Mouse (Mus musculus) gastrocnemius, postnatal 4 days (tissue): ENCODE data around the gene Psmf1. TPM values are rescaled to one million over a fixed set of nuclear protein-coding genes. Genes with fewer than 3 reads are reported as not detected.

Source experiments
- total RNA-seq, 2 experiments: library from RNA; stranded (reverse); gene quantifications; 2 replicates each; pipeline ENCODE4 v1.2.3; 2021

Gene Psmf1
- total RNA-seq, 2 experiments from 2014 or later = 30.6 to 31.5 TPM

Other genes starting within 250 kb of the Psmf1 start
- gene Fkbp1a, start 201.7 kb downstream of the Psmf1 start, total RNA-seq = 100 to 1,000 TPM; 292 to 323 TPM
- gene Sdcbp2, start 171.6 kb downstream of the Psmf1 start, total RNA-seq = 1 to 10 TPM; 1.5 to 1.8 TPM
- 1 to 10 TPM; 3.2 to 3.7 TPM for gene Snph, start 111.6 kb downstream of the Psmf1 start, total RNA-seq
- not detected for gene Rad21l, start 75.7 kb downstream of the Psmf1 start, total RNA-seq
- gene Tmem74b, start 42.2 kb downstream of the Psmf1 start, total RNA-seq = 1 to 10 TPM; 1.3 to 1.6 TPM
- under 1 TPM; 0.21 to 0.34 TPM for gene Rspo4, start 98.7 kb upstream of the Psmf1 start, total RNA-seq
- under 1 TPM; 0.18 to 0.37 TPM for gene Angpt4, start 167.0 kb upstream of the Psmf1 start, total RNA-seq
- 10 to 100 TPM; 11.1 to 14.3 TPM for gene Fam110a, start 236.0 kb upstream of the Psmf1 start, total RNA-seq